Mouse (Mus musculus) heart, postnatal 25 days (tissue): ENCODE measurements around the gene Tspan14. TPM values are rescaled to one million over a fixed set of nuclear protein-coding genes. Genes with fewer than 3 reads are reported as not detected.

ENCODE experiments used
- DNase-seq: peaks from one replicate; pipeline ENCODE4 v3.0.0; 2022; ENCODE audit warnings: low spot score
- intact Hi-C: fragments of 180-260 bp; cut with DNase I; formaldehyde crosslinking; loops from one replicate; pipeline ENCODE4 v1.15.1; 2025
- total RNA-seq, 2 experiments: library from RNA; stranded (reverse); gene quantifications; 2 replicates each; pipeline ENCODE4 v1.2.3; 2021

Tspan14 gene
- total RNA-seq, 2 experiments from 2014 or later = 17.1 to 18.1 TPM

GRCm38 (mm10) chr14:40929943-40930342 lies 36.7 kb downstream of the Tspan14 start:
- DNase-seq = no peak
- intact Hi-C loops = no loop called here

GRCm38 (mm10) chr14:40928897-40929296 lies 37.7 kb downstream of the Tspan14 start:
- intact Hi-C loops = no loop called here
- no peak for DNase-seq

GRCm38 (mm10) chr14:40927041-40927440 lies 39.6 kb downstream of the Tspan14 start:
- intact Hi-C loops = no loop called here
- no peak for DNase-seq

- intact Hi-C loops = no loop called here
- DNase-seq = no peak
These were observed 42.1 kb downstream of the Tspan14 start for GRCm38 (mm10) chr14:40924378-40925113.

- intact Hi-C loops = no loop called here
These were observed 45.4 kb downstream of the Tspan14 start for GRCm38 (mm10) chr14:40921241-40921640.

GRCm38 (mm10) chr14:40919521-40919920 lies 47.1 kb downstream of the Tspan14 start:
- intact Hi-C loops = loop anchor here (1.0 kb wide), 1 partner anchor 56 kb away; no protein-coding TSS in a partner anchor
- no peak for DNase-seq

More at GRCm38 (mm10) chr14:40921241-40921640, 45.4 kb downstream of the Tspan14 start:
- DNase-seq = no peak

- DNase-seq = no peak
- intact Hi-C loops = no loop called here
These were observed 48.1 kb downstream of the Tspan14 start for GRCm38 (mm10) chr14:40918477-40918876.

GRCm38 (mm10) chr14:40917632-40918031 lies 49.0 kb downstream of the Tspan14 start:
- intact Hi-C loops = loop anchor here (2.0 kb wide), 1 partner anchor 115 kb away; no protein-coding TSS in a partner anchor
- peak; percentile 67 for DNase-seq

GRCm38 (mm10) chr14:40916667-40917066 lies 49.9 kb downstream of the Tspan14 start:
- DNase-seq = no peak
- intact Hi-C loops = loop anchor here (2.0 kb wide), 1 partner anchor 116 kb away; no protein-coding TSS in a partner anchor

- no peak for DNase-seq
- intact Hi-C loops = loop anchor here (2.0 kb wide), 1 partner anchor 117 kb away; no protein-coding TSS in a partner anchor
These were observed 50.8 kb downstream of the Tspan14 start for GRCm38 (mm10) chr14:40915838-40916237.

- intact Hi-C loops = no loop called here
- no peak for DNase-seq
These were observed 51.9 kb downstream of the Tspan14 start for GRCm38 (mm10) chr14:40914701-40915100.

GRCm38 (mm10) chr14:40913709-40914108 lies 52.9 kb downstream of the Tspan14 start:
- no peak for DNase-seq
- intact Hi-C loops = no loop called here

GRCm38 (mm10) chr14:40911529-40911928 lies 55.1 kb downstream of the Tspan14 start:
- intact Hi-C loops = no loop called here
- no peak for DNase-seq

- intact Hi-C loops = no loop called here
- no peak for DNase-seq
These were observed 57.8 kb downstream of the Tspan14 start for GRCm38 (mm10) chr14:40908763-40909162.

GRCm38 (mm10) chr14:40906770-40907169 lies 59.8 kb downstream of the Tspan14 start:
- intact Hi-C loops = no loop called here
- no peak for DNase-seq

GRCm38 (mm10) chr14:40905813-40906212 lies 60.8 kb downstream of the Tspan14 start:
- intact Hi-C loops = no loop called here
- DNase-seq = no peak

GRCm38 (mm10) chr14:40902307-40903055 lies 64.1 kb downstream of the Tspan14 start:
- intact Hi-C loops = no loop called here
- DNase-seq = no peak

GRCm38 (mm10) chr14:40900267-40900666 lies 66.3 kb downstream of the Tspan14 start:
- no peak for DNase-seq
- intact Hi-C loops = no loop called here

GRCm38 (mm10) chr14:40897916-40898315 lies 68.7 kb downstream of the Tspan14 start:
- intact Hi-C loops = no loop called here
- no peak for DNase-seq

- intact Hi-C loops = no loop called here
- DNase-seq = no peak
These were observed 70.9 kb downstream of the Tspan14 start for GRCm38 (mm10) chr14:40895681-40896080.
